Mouse (Mus musculus): ENCODE measurements around the gene Brcc3. TPM values are rescaled to one million over a fixed set of nuclear protein-coding genes. Genes with fewer than 3 reads are reported as not detected.

Gene Brcc3
- 46.1 and 46.7 TPM in 2 replicates for polyA plus RNA-seq (2016; fragmentation: Nextera tagmentation; extraction: Ambion mirVana)

GRCm38 (mm10) chrX:75415936-75416785 is at the start of gene Brcc3, which contains the start of the genes Cmc4 and Mtcp1:
Gene Brcc3, plus strand, starts transcription at chrX:75416628.
Gene Cmc4, minus strand, starts transcription at chrX:75416584.
Gene Mtcp1, minus strand, starts transcription at chrX:75416588.
- peaks cover 4% of the 10 kb centered on the region; the same call in 1 of the 2 replicates for H3K36me3 ChIP-seq
- peak within 1 kb of the TSS; percentile 94 for H3K27ac ChIP-seq (ENCODE audit: poor library complexity, severe bottlenecking)
- H3K4me3 ChIP-seq = peak within 1 kb of the TSS; percentile 62
- no peaks in the 10 kb centered on the region for H3K4me1 ChIP-seq (replicated peaks)
- no peaks in the 10 kb centered on the region for H3K9me3 ChIP-seq (replicated peaks)
- peak; percentile 100 for ATAC-seq (ENCODE audit: insufficient number of reproducible peaks, low FRiP score)
- peak within 1 kb of the TSS; percentile 72 for H3K9ac ChIP-seq
- no peaks in the 10 kb centered on the region for H3K27me3 ChIP-seq (replicated peaks)
- peak within 1 kb of the TSS; percentile 62 for H3K4me2 ChIP-seq
- WGBS = 12% methylated on average over 52 of the region's 52 CpGs

DNA sequence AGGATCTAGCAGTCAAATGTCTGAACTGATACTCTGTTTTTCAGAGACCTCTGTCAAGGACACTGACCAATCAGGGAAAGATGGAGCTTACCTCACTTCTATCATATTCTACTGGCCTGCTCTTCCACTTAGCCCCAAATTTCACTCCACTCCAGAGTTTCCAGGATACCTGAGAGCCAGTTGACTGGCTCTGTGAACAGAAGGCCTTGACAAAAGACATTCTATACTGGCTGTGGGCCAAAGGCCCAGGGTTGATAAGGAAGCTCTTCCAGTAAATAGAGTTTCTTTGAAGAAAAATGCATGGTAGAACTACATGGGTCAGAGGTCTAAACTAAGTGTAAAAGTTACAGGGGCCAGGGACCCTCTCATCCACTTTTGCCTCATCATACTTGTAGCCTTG is 46.2 kb upstream of the Brcc3 start:
- ATAC-seq (ENCODE audit: insufficient number of reproducible peaks, low FRiP score) = no peak
- Histone ChIP-seq H3K9ac (no peak overlapping the region), H3K4me1 (replicated peaks) (no peaks in the 10 kb centered on the region)

GRCm38 (mm10) chrX:75372666-75373425 is 43.6 kb upstream of the Brcc3 start:
- ATAC-seq (ENCODE audit: insufficient number of reproducible peaks, low FRiP score) = no peak
- no peaks in the 10 kb centered on the region for H3K9me3 ChIP-seq (replicated peaks)
- H3K4me1 ChIP-seq (replicated peaks) = no peaks in the 10 kb centered on the region
- no peaks in the 10 kb centered on the region for H3K27me3 ChIP-seq (replicated peaks)
- H3K4me3 ChIP-seq = no peak overlapping the region
- 55% methylated on average over 2 of the region's 2 CpGs for WGBS
- H3K4me2 ChIP-seq = no peak overlapping the region
- no peak overlapping the region for H3K27ac ChIP-seq (ENCODE audit: poor library complexity, severe bottlenecking)
- H3K36me3 ChIP-seq = no peaks in the 10 kb centered on the region
- H3K9ac ChIP-seq = no peak overlapping the region

More for the DNA sequence above, 46.2 kb upstream of the Brcc3 start:
- H3K4me2 ChIP-seq = no peak overlapping the region
- H3K36me3 ChIP-seq = no peaks in the 10 kb centered on the region
- H3K27ac ChIP-seq (ENCODE audit: poor library complexity, severe bottlenecking) = no peak overlapping the region
- H3K27me3 ChIP-seq (replicated peaks) = no peaks in the 10 kb centered on the region
- no peaks in the 10 kb centered on the region for H3K9me3 ChIP-seq (replicated peaks)
- no peak overlapping the region for H3K4me3 ChIP-seq

DNA sequence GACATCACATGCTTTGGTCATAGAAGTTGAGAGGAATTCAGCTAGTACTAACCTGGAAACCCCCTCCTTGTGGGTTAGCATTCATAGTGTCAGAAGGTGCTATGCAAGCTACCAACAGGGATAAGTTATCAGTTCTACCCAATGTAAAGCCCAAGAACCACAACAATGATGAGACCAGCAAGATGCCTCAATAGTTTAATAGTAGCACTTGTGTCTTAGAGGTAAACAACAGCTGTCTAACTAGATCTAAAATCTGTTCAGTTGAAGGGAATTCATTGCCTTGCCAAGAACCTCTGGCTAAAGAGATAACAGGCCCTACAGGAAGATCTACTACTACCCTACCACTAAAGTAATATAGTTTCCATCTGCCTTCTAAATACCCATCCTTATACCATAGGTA is 39.6 kb upstream of the Brcc3 start:
- no peak overlapping the region for H3K9ac ChIP-seq
- H3K36me3 ChIP-seq = no peaks in the 10 kb centered on the region
- no peak overlapping the region for H3K4me3 ChIP-seq
- no peak for ATAC-seq (ENCODE audit: insufficient number of reproducible peaks, low FRiP score)
- H3K4me2 ChIP-seq = no peak overlapping the region
- no peak overlapping the region for H3K27ac ChIP-seq (ENCODE audit: poor library complexity, severe bottlenecking)
- no peaks in the 10 kb centered on the region for H3K9me3 ChIP-seq (replicated peaks)
- H3K4me1 ChIP-seq (replicated peaks) = no peaks in the 10 kb centered on the region
- H3K27me3 ChIP-seq (replicated peaks) = no peaks in the 10 kb centered on the region

DNA sequence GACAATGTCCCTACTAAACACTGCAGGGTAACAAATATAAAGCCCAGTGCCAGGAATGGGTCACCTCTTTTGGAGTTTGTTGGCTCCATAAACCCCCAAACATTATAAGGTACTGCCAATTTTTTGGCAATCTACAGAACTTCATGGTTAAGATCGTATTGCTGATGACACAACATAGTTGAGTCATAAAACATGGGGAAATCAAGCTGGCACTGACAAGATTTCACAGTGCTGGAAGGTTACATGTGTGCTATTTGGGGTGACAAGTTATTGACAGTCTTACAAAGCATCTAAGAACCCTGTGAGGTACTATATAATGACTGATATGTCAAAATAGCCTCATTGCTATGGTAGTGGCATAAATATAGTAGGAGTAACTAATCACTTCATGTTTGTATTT is 35.3 kb upstream of the Brcc3 start:
- Histone ChIP-seq H3K4me2 (no peak overlapping the region), H3K9ac (no peak overlapping the region), H3K9me3 (replicated peaks) (no peaks in the 10 kb centered on the region), H3K4me3 (no peak overlapping the region), H3K4me1 (replicated peaks) (no peaks in the 10 kb centered on the region), H3K36me3 (no peaks in the 10 kb centered on the region), H3K27me3 (replicated peaks) (no peaks in the 10 kb centered on the region), H3K27ac (ENCODE audit: poor library complexity, severe bottlenecking) (no peak overlapping the region)
- ATAC-seq (ENCODE audit: insufficient number of reproducible peaks, low FRiP score) = no peak
- WGBS = 63% methylated on average over 1 of the region's 1 CpGs

- H3K9ac ChIP-seq = no peak overlapping the region
- 68% methylated on average over 5 of the region's 5 CpGs for WGBS
Measured at GRCm38 (mm10) chrX:75381699-75382098, 34.7 kb upstream of the Brcc3 start.

GRCm38 (mm10) chrX:75382195-75382771 is 34.1 kb upstream of the Brcc3 start, which contains the start of the genes Fundc2 and F8:
Gene Fundc2, plus strand, starts transcription at chrX:75382399.
Gene F8, minus strand, starts transcription at chrX:75382615.
- Histone ChIP-seq H3K4me3 (peak within 1 kb of the TSS; percentile 61), H3K9ac (peak within 1 kb of the TSS; percentile 71), H3K27ac (ENCODE audit: poor library complexity, severe bottlenecking) (peak within 1 kb of the TSS; percentile 92), H3K9me3 (replicated peaks) (no peaks in the 10 kb centered on the region), H3K36me3 (no peaks in the 10 kb centered on the region), H3K4me2 (peak within 1 kb of the TSS; percentile 59), H3K27me3 (replicated peaks) (no peaks in the 10 kb centered on the region), H3K4me1 (replicated peaks) (no peaks in the 10 kb centered on the region)
- ATAC-seq (ENCODE audit: insufficient number of reproducible peaks, low FRiP score) = peak; percentile 89
- WGBS = 7% methylated on average over 25 of the region's 25 CpGs

More at GRCm38 (mm10) chrX:75381699-75382098, 34.7 kb upstream of the Brcc3 start:
- Histone ChIP-seq H3K36me3 (no peaks in the 10 kb centered on the region), H3K27me3 (replicated peaks) (no peaks in the 10 kb centered on the region), H3K27ac (ENCODE audit: poor library complexity, severe bottlenecking) (peak overlapping the region; percentile 92; the same call in 1 of the 2 replicates), H3K4me2 (peak overlapping the region; percentile 59), H3K4me3 (peak overlapping the region; percentile 61), H3K4me1 (replicated peaks) (no peaks in the 10 kb centered on the region), H3K9me3 (replicated peaks) (no peaks in the 10 kb centered on the region)
- no peak for ATAC-seq (ENCODE audit: insufficient number of reproducible peaks, low FRiP score)

DNA sequence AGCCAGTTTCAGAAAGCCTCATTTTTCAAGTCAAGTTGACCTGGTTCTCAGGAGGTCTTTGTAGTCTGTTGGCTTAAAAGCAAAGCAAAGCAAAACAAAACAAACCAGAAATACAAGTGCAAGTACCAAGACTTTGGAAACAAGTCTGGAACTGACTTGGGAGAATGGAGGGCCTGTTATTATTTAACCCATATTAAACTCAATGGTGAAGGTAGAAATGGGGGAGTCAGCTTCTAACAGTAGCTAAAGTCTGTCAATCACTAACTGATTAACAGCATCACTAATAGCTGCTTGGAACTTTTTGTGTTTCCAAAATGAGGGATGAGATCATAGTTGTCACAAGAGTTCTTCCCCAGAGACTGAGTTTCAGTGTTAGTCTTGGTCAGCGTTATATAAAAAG is 17.0 kb upstream of the Brcc3 start:
- 89% methylated on average over 1 of the region's 1 CpGs for WGBS
- no peaks in the 10 kb centered on the region for H3K4me1 ChIP-seq (replicated peaks)
- no peak overlapping the region for H3K9ac ChIP-seq
- no peak for ATAC-seq (ENCODE audit: insufficient number of reproducible peaks, low FRiP score)
- no peaks in the 10 kb centered on the region for H3K9me3 ChIP-seq (replicated peaks)
- H3K4me2 ChIP-seq = no peak overlapping the region
- H3K36me3 ChIP-seq = peaks cover 13% of the 10 kb centered on the region
- H3K27me3 ChIP-seq (replicated peaks) = no peaks in the 10 kb centered on the region
- H3K27ac ChIP-seq (ENCODE audit: poor library complexity, severe bottlenecking) = no peak overlapping the region
- H3K4me3 ChIP-seq = no peak overlapping the region

DNA sequence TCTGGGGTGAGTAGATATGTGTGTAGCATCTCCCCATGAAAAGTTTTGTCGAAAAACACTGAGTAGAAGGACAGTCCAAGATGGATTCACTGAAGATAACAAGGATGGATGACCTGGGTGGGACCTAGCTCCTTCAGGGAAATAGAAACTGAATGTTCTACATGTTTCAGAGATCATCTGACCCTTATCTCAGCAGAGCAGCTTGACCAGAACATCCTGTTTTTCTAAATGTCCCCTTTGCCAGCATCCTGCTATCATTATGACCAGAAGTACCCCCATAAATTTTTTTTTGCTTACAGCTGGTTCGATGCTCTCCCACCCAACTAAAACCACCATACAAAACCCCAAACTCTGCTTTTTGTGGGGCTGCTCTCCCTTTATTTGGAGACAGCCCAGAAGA is 13.8 kb upstream of the Brcc3 start:
- Histone ChIP-seq H3K4me1 (replicated peaks) (no peaks in the 10 kb centered on the region), H3K9me3 (replicated peaks) (no peaks in the 10 kb centered on the region), H3K4me3 (no peak overlapping the region), H3K9ac (no peak overlapping the region), H3K36me3 (0 out of 2 replicates have a peak, but pooled peaks cover 4% of the 10 kb centered on the region), H3K4me2 (no peak overlapping the region), H3K27me3 (replicated peaks) (no peaks in the 10 kb centered on the region), H3K27ac (ENCODE audit: poor library complexity, severe bottlenecking) (no peak overlapping the region)
- 50% methylated on average over 2 of the region's 2 CpGs for WGBS
- peak; percentile 74 for ATAC-seq (ENCODE audit: insufficient number of reproducible peaks, low FRiP score)

DNA sequence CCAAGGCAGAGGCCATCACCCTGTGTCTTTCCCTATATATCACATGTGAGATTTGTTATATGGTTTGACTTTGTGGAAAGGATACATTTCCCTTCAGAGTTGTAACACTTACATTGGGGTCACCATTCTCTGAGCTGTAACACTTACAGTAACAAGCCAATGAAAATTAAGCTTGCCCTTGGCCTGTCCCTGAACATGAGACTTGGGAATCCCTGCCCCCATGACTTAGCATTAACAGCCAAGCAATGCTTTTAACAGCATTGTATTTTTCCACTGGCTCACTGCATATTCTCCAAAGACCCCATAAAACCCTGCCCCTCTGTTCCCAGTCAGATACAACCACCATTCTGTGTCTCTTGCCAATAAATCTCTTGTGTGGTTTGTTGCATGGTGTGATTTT is 13.1 kb upstream of the Brcc3 start:
- Histone ChIP-seq H3K4me3 (no peak overlapping the region), H3K4me1 (replicated peaks) (no peaks in the 10 kb centered on the region), H3K9ac (no peak overlapping the region), H3K4me2 (no peak overlapping the region), H3K27ac (ENCODE audit: poor library complexity, severe bottlenecking) (no peak overlapping the region), H3K9me3 (replicated peaks) (no peaks in the 10 kb centered on the region), H3K36me3 (0 out of 2 replicates have a peak, but pooled peaks cover 4% of the 10 kb centered on the region), H3K27me3 (replicated peaks) (no peaks in the 10 kb centered on the region)
- 0 out of 2 replicates have a peak, but pooled peaks have one; percentile 61 for ATAC-seq (ENCODE audit: insufficient number of reproducible peaks, low FRiP score)

DNA sequence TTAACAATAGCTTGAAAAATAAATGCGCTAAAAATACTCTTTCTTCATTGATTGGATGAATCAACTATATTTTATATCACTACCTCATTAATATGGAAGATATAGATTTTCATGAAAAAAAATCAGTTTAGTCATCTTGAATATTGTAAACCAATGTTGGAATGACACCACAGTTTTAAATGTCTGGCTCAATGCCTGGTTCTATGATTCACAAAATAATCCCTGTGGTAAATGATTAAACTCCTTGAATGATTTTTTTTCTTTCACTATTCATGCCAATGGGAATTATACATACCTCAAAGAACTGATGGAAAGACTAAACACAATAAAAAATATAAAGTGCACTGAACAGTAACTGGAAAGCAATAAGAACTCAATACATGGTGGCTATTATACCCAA is 6.7 kb upstream of the Brcc3 start:
- no peaks in the 10 kb centered on the region for H3K27me3 ChIP-seq (replicated peaks)
- 88% methylated on average over 1 of the region's 1 CpGs for WGBS
- H3K4me3 ChIP-seq = no peak overlapping the region
- H3K9ac ChIP-seq = no peak overlapping the region
- H3K4me1 ChIP-seq (replicated peaks) = no peaks in the 10 kb centered on the region
- ATAC-seq (ENCODE audit: insufficient number of reproducible peaks, low FRiP score) = no peak
- H3K9me3 ChIP-seq (replicated peaks) = no peaks in the 10 kb centered on the region
- H3K4me2 ChIP-seq = no peak overlapping the region
- H3K27ac ChIP-seq (ENCODE audit: poor library complexity, severe bottlenecking) = no peak overlapping the region
- H3K36me3 ChIP-seq = no peaks in the 10 kb centered on the region
